ENCODE assay signal across 12 mouse cellular contexts in the genomic region with DNA sequence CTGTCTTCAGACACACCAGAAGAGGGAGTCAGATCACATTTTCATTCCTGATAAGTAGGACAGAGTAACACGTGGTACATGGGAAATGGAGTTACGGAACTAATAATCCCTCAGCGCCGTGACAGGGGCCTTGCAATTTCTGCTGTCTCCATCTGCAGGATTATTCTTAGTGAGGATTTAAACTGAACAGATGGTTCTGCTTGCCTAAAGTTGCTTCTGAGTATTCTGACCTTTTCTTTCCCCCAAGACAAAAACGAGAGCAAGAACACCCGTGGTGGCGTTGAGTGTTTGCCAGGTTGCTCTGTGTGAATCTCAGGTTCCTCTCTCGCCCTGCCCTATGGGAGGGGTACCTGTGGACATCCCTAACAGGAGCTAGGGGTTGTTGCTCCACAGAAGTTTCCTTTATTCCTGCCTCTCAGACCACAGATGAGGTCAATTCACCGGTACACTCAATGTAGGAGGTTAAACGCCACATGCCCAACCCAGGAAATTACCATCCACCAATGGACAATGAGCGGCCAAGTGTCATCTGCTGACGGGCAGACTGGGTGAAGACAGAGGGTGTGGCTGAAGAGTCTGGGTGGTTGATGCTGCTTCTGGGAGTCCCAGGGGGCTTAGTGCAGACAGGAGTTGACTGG. TPM values are rescaled to one million over a fixed set of nuclear protein-coding genes. Genes with fewer than 3 reads are reported as not detected.
DNase-seq lines count a peak whose midpoint lies in the region; ATAC-seq and TF ChIP-seq lines count a peak whose summit lies in the region.
"Had no signal": no experiment of that assay in that cellular context is flagged by ENCODE, and none has a peak within 500 bp of the region (broad histone marks: within the 10 kb centered on the region; RNA-seq: fewer than 3 reads in every experiment).

No protein-coding gene starts in this region.

- no peak overlapping the region for H3K9ac ChIP-seq in midbrain, postnatal 0 days (replicated peaks; ENCODE audit: low read length, poor library complexity, severe bottlenecking)
- no peak overlapping the region for H3K9ac ChIP-seq in midbrain, embryonic 15.5 days
- no peak overlapping the region for H3K9ac ChIP-seq in intestine, embryonic 15.5 days
- H3K9ac ChIP-seq in midbrain, embryonic 16.5 days (ENCODE audit: low read depth, low read length), result no peak overlapping the region
- H3K9ac ChIP-seq: liver, embryonic 14.5 days had no signal

- no peaks in the 10 kb centered on the region for H3K9me3 ChIP-seq in midbrain, postnatal 0 days (ENCODE audit: low read length)
- H3K9me3 ChIP-seq in midbrain, embryonic 15.5 days, result no peaks in the 10 kb centered on the region
- H3K9me3 ChIP-seq in intestine, embryonic 15.5 days, result no peaks in the 10 kb centered on the region
- no peaks in the 10 kb centered on the region for H3K9me3 ChIP-seq in midbrain, embryonic 16.5 days (replicated peaks; ENCODE audit: control insufficient read depth, low read length, poor library complexity, severe bottlenecking)

- no peaks in the 10 kb centered on the region for H3K4me1 ChIP-seq in midbrain, postnatal 0 days (ENCODE audit: insufficient read depth, low read length)
- H3K4me1 ChIP-seq in midbrain, embryonic 15.5 days, result no peaks in the 10 kb centered on the region
- no peaks in the 10 kb centered on the region for H3K4me1 ChIP-seq in brown adipose tissue, adult 24 weeks (ENCODE audit: control insufficient read depth, insufficient read depth, insufficient read length, low read length)
- no peaks in the 10 kb centered on the region for H3K4me1 ChIP-seq in intestine, embryonic 15.5 days (replicated peaks)
- no peaks in the 10 kb centered on the region for H3K4me1 ChIP-seq in midbrain, embryonic 16.5 days (ENCODE audit: control insufficient read depth, insufficient read depth, low read length)

- H3K27me3 ChIP-seq in midbrain, postnatal 0 days (ENCODE audit: insufficient read depth, low read length), result no peaks in the 10 kb centered on the region
- H3K27me3 ChIP-seq in midbrain, embryonic 15.5 days (replicated peaks), result no peaks in the 10 kb centered on the region
- H3K27me3 ChIP-seq in splenic B cell, adult 2 months (ENCODE audit: control insufficient read depth, insufficient read depth, low read length, poor library complexity, severe bottlenecking), result no peaks in the 10 kb centered on the region
- no peaks in the 10 kb centered on the region for H3K27me3 ChIP-seq in intestine, embryonic 15.5 days (replicated peaks)
- H3K27me3 ChIP-seq in midbrain, embryonic 16.5 days (ENCODE audit: control insufficient read depth, insufficient read depth, low read depth, low read length), result no peaks in the 10 kb centered on the region

- H3K4me2 ChIP-seq in midbrain, postnatal 0 days (ENCODE audit: low read depth, low read length, poor library complexity, severe bottlenecking), result no peak overlapping the region
- no peak overlapping the region for H3K4me2 ChIP-seq in midbrain, embryonic 15.5 days
- no peak overlapping the region for H3K4me2 ChIP-seq in intestine, embryonic 15.5 days (replicated peaks)
- no peak overlapping the region for H3K4me2 ChIP-seq in midbrain, embryonic 16.5 days (ENCODE audit: low read length)

- WGBS in midbrain, postnatal 0 days, result 73% methylated on average over 12 of the region's 12 CpGs
- 72% methylated on average over 12 of the region's 12 CpGs for whole genome bisulfite sequencing in midbrain, embryonic 15.5 days
- WGBS in intestine, embryonic 15.5 days, result 76% methylated on average over 12 of the region's 12 CpGs
- 82% methylated on average over 12 of the region's 12 CpGs for WGBS in midbrain, embryonic 16.5 days

- no peak overlapping the region for H3K4me3 ChIP-seq in midbrain, postnatal 0 days (ENCODE audit: low read depth, low read length)
- no peak overlapping the region for H3K4me3 ChIP-seq in midbrain, embryonic 15.5 days
- peak overlapping the region; percentile 23; the same call in 1 of the 2 replicates for H3K4me3 ChIP-seq in brown adipose tissue, adult 24 weeks (ENCODE audit: insufficient read depth, low read depth, low read length)
- H3K4me3 ChIP-seq in intestine, embryonic 15.5 days (replicated peaks), result no peak overlapping the region
- H3K4me3 ChIP-seq in midbrain, embryonic 16.5 days (ENCODE audit: low read depth, low read length), result no peak overlapping the region

- no peak overlapping the region for H3K27ac ChIP-seq in midbrain, postnatal 0 days (ENCODE audit: low read depth, low read length)
- H3K27ac ChIP-seq in midbrain, embryonic 15.5 days, result no peak overlapping the region
- no peak overlapping the region for H3K27ac ChIP-seq in brown adipose tissue, adult 24 weeks (replicated peaks; ENCODE audit: low read depth, low read length)
- H3K27ac ChIP-seq in intestine, embryonic 15.5 days, result no peak overlapping the region
- H3K27ac ChIP-seq in midbrain, embryonic 16.5 days (ENCODE audit: low read length), result no peak overlapping the region
- H3K27ac ChIP-seq: kidney, postnatal 0 days; liver, embryonic 14.5 days had no signal

- no peak for TF ChIP-seq CTCF in midbrain, postnatal 0 days (IDR thresholded peaks at IDR 0.05)

- H3K36me3 ChIP-seq in midbrain, postnatal 0 days (ENCODE audit: insufficient read depth, low read length), result no peaks in the 10 kb centered on the region
- no peaks in the 10 kb centered on the region for H3K36me3 ChIP-seq in midbrain, embryonic 15.5 days (replicated peaks)
- H3K36me3 ChIP-seq in splenic B cell, adult 2 months (ENCODE audit: control insufficient read depth, insufficient read depth, low read length, poor library complexity, severe bottlenecking), result no peaks in the 10 kb centered on the region
- no peaks in the 10 kb centered on the region for H3K36me3 ChIP-seq in intestine, embryonic 15.5 days
- H3K36me3 ChIP-seq in midbrain, embryonic 16.5 days (ENCODE audit: control insufficient read depth, insufficient read depth, low read length), result no peaks in the 10 kb centered on the region

- ATAC-seq in midbrain, postnatal 0 days (ENCODE audit: low FRiP score), result no peak
- ATAC-seq in midbrain, embryonic 15.5 days (replicated peaks), result no peak
- peak; percentile 95 to 97 for ATAC-seq in hematopoietic stem cell, adult 5-6 weeks (replicated peaks in 1 of 2; ENCODE audit: insufficient read depth in 1 of 2, low FRiP score in 2 of 2, low TSS enrichment in 1 of 2, low read depth in 1 of 2, poor library complexity in 2 of 2, severe bottlenecking in 2 of 2)
- ATAC-seq in intestine, embryonic 15.5 days, result no peak
- ATAC-seq in midbrain, embryonic 16.5 days, result no peak

- DNase-seq in midbrain, postnatal 0 days (ENCODE audit: low spot score), result peak; percentile 47
- DNase-seq in splenic B cell, adult 2 months (ENCODE audit: low read depth, low spot score), result peak; percentile 89
- no peak for DNase-seq in heart, adult 8-10 months (ENCODE audit: low spot score)
- DNase-seq: gastrocnemius, postnatal 25 days; heart, postnatal 36 days had no signal

RNA-seq across cellular contexts. Expression of a gene that starts 21.7 kb away (rescaled TPM):
- 38.0 and 45.1 TPM in 2 replicates for total RNA-seq in midbrain, postnatal 0 days (2014; rRNA removed)
- polyA plus RNA-seq in midbrain, postnatal 0 days (2015; fragmentation: Nextera tagmentation; extraction: Ambion mirVana), result 12.2 and 14.2 TPM in 2 replicates
- polyA plus RNA-seq in midbrain, embryonic 15.5 days (2015; fragmentation: Nextera tagmentation; extraction: Ambion mirVana), result 11.3 and 11.4 TPM in 2 replicates
- 25.2 and 39.9 TPM in 2 replicates for polyA plus RNA-seq in brown adipose tissue, adult 24 weeks (2012; ENCODE audit: insufficient read depth, insufficient read length, missing spikeins)
- 75.8 and 78.8 TPM in 2 replicates for total RNA-seq in hematopoietic stem cell, adult 5-6 weeks (2017)
- 26.6 and 28.8 TPM in 2 replicates for polyA plus RNA-seq in intestine, embryonic 15.5 days (2015; fragmentation: Nextera tagmentation; extraction: Ambion mirVana)
- polyA plus RNA-seq in midbrain, embryonic 16.5 days (2015; fragmentation: Nextera tagmentation; extraction: Ambion mirVana), result 11.2 and 11.7 TPM in 2 replicates
- total RNA-seq in heart, adult 8-10 months (2022), result 10 to 100 TPM; 23.2 to 32.4 (median 28.9) TPM

RNA-seq across cellular contexts. Expression of a gene that starts 23.3 kb away (rescaled TPM):
- total RNA-seq in midbrain, postnatal 0 days (2014; rRNA removed), result 0.99 and 1.5 TPM in 2 replicates
- polyA plus RNA-seq in midbrain, postnatal 0 days (2015; fragmentation: Nextera tagmentation; extraction: Ambion mirVana), result 0.38 and 0.62 TPM in 2 replicates
- 0.23 and 0.54 TPM in 2 replicates for polyA plus RNA-seq in midbrain, embryonic 15.5 days (2015; fragmentation: Nextera tagmentation; extraction: Ambion mirVana)
- polyA plus RNA-seq in brown adipose tissue, adult 24 weeks (2012; ENCODE audit: insufficient read depth, insufficient read length, missing spikeins), result 0.71 and 2.9 TPM in 2 replicates
- total RNA-seq in hematopoietic stem cell, adult 5-6 weeks (2017), result 41.4 and 46.3 TPM in 2 replicates
- polyA plus RNA-seq in intestine, embryonic 15.5 days (2015; fragmentation: Nextera tagmentation; extraction: Ambion mirVana), result 1.8 and 1.9 TPM in 2 replicates
- 0.19 and 0.53 TPM in 2 replicates for polyA plus RNA-seq in midbrain, embryonic 16.5 days (2015; fragmentation: Nextera tagmentation; extraction: Ambion mirVana)
- 1 to 10 TPM in 3 of 4 experiments, under 1 TPM in 1; 0.73 to 2.3 (median 1.2) TPM for total RNA-seq in heart, adult 8-10 months (2022)

RNA-seq across cellular contexts. Expression of a gene that starts 49.3 kb away (rescaled TPM):
- total RNA-seq in midbrain, postnatal 0 days (2014; rRNA removed), result 45.6 and 71.3 TPM in 2 replicates
- polyA plus RNA-seq in midbrain, postnatal 0 days (2015; fragmentation: Nextera tagmentation; extraction: Ambion mirVana), result 64.3 and 67.1 TPM in 2 replicates
- polyA plus RNA-seq in midbrain, embryonic 15.5 days (2015; fragmentation: Nextera tagmentation; extraction: Ambion mirVana), result 90.5 and 96.6 TPM in 2 replicates
- 26.2 and 29.6 TPM in 2 replicates for polyA plus RNA-seq in brown adipose tissue, adult 24 weeks (2012; ENCODE audit: insufficient read depth, insufficient read length, missing spikeins)
- 46.1 and 80.2 TPM in 2 replicates for total RNA-seq in hematopoietic stem cell, adult 5-6 weeks (2017)
- 73.8 and 76.9 TPM in 2 replicates for polyA plus RNA-seq in intestine, embryonic 15.5 days (2015; fragmentation: Nextera tagmentation; extraction: Ambion mirVana)
- 81.4 and 84.3 TPM in 2 replicates for polyA plus RNA-seq in midbrain, embryonic 16.5 days (2015; fragmentation: Nextera tagmentation; extraction: Ambion mirVana)
- total RNA-seq in heart, adult 8-10 months (2022), result 10 to 100 TPM; 26.3 to 33.8 (median 29.8) TPM

RNA-seq across cellular contexts. Expression of a gene that starts 53.2 kb away (rescaled TPM):
- 46.2 and 57.2 TPM in 2 replicates for total RNA-seq in midbrain, postnatal 0 days (2014; rRNA removed)
- 133 and 142 TPM in 2 replicates for polyA plus RNA-seq in midbrain, postnatal 0 days (2015; fragmentation: Nextera tagmentation; extraction: Ambion mirVana)
- polyA plus RNA-seq in midbrain, embryonic 15.5 days (2015; fragmentation: Nextera tagmentation; extraction: Ambion mirVana), result 250 and 290 TPM in 2 replicates
- 54.3 and 66.3 TPM in 2 replicates for polyA plus RNA-seq in brown adipose tissue, adult 24 weeks (2012; ENCODE audit: insufficient read depth, insufficient read length, missing spikeins)
- 138 and 152 TPM in 2 replicates for total RNA-seq in hematopoietic stem cell, adult 5-6 weeks (2017)
- polyA plus RNA-seq in intestine, embryonic 15.5 days (2015; fragmentation: Nextera tagmentation; extraction: Ambion mirVana), result 424 and 429 TPM in 2 replicates
- 203 and 224 TPM in 2 replicates for polyA plus RNA-seq in midbrain, embryonic 16.5 days (2015; fragmentation: Nextera tagmentation; extraction: Ambion mirVana)
- 10 to 100 TPM; 80.1 to 97.8 (median 88.2) TPM for total RNA-seq in heart, adult 8-10 months (2022)

Comparison
In these comparisons a context has a peak if more than half of its experiments do, and no peak if none do; other contexts are left out.
1. ATAC-seq: peak in hematopoietic stem cell, adult 5-6 weeks (2 of 2); none in midbrain, postnatal 0 days (single experiment), midbrain, embryonic 15.5 days (single experiment), intestine, embryonic 15.5 days (single experiment) and midbrain, embryonic 16.5 days (single experiment).